Mouse (Mus musculus) myocyte (in vitro differentiated cells): ENCODE data around the gene Bves. TPM values are rescaled to one million over a fixed set of nuclear protein-coding genes. Genes with fewer than 3 reads are reported as not detected.

ENCODE experiments used
- H3K27me3 ChIP-seq: one replicate; pipeline ENCODE4 v1.6.1; 2011; ENCODE audit not compliant: control insufficient read depth, insufficient read depth, insufficient read length
- H3K36me3 ChIP-seq: one replicate; pipeline ENCODE4 v1.6.1; 2011; ENCODE audit not compliant: control insufficient read depth, insufficient read depth
- H3K4me2 ChIP-seq: one replicate; pipeline ENCODE4 v1.6.1; 2011; ENCODE audit warnings: low read depth, control low read depth
- H3K4me3 ChIP-seq: one replicate; pipeline ENCODE4 v1.5.1; 2011; ENCODE audit warnings: mild to moderate bottlenecking, control low read depth, moderate library complexity
- H3K79me2 ChIP-seq: one replicate; pipeline ENCODE4 v1.6.1; 2011; ENCODE audit not compliant: control insufficient read depth, insufficient read depth
- H3ac ChIP-seq: one replicate; pipeline ENCODE4 v1.6.1; 2011; ENCODE audit not compliant: control insufficient read depth, insufficient read length
- CEBPB ChIP-seq: IDR thresholded peaks from 2 replicates; pipeline ENCODE4 v1.6.1; 2011; ENCODE audit warnings: mild to moderate bottlenecking, moderate library complexity; ENCODE audit not compliant: poor library complexity, insufficient read depth, severe bottlenecking
- E2F4 ChIP-seq: IDR thresholded peaks from one replicate; pipeline ENCODE4 v1.6.1; 2011; ENCODE audit warnings: mild to moderate bottlenecking, control low read depth, moderate library complexity; ENCODE audit not compliant: insufficient read depth
- MAX ChIP-seq: IDR thresholded peaks from one replicate; pipeline ENCODE4 v1.6.1; 2011; ENCODE audit warnings: low read depth, mild to moderate bottlenecking, control low read depth
- MYOD1 ChIP-seq, 3 experiments: IDR thresholded peaks; one replicate each; pipeline ENCODE4 v1.6.1; 2011; ENCODE audit warnings: control low read depth in 2 of 3, low read depth in 2 of 3, mild to moderate bottlenecking in 2 of 3, moderate library complexity in 1 of 3; ENCODE audit not compliant: insufficient read length in 2 of 3, control insufficient read depth in 1 of 3
- MYOG ChIP-seq, 3 experiments: IDR thresholded peaks; one replicate each; pipeline ENCODE4 v1.6.1; 2011; ENCODE audit warnings: control low read depth in 2 of 3, low read depth in 2 of 3, mild to moderate bottlenecking in 2 of 3; ENCODE audit not compliant: insufficient read length in 2 of 3, control insufficient read depth in 1 of 3, insufficient read depth in 1 of 3
- POLR2A ChIP-seq: IDR thresholded peaks from one replicate; pipeline ENCODE4 v1.6.1; 2011; ENCODE audit warnings: low read depth, mild to moderate bottlenecking, control low read depth, moderate library complexity; ENCODE audit not compliant: insufficient read length
- POLR2AphosphoS2 ChIP-seq: IDR thresholded peaks from one replicate; pipeline ENCODE4 v1.6.1; 2011; ENCODE audit warnings: low read depth, control low read depth; ENCODE audit not compliant: insufficient read length
- REST ChIP-seq: IDR thresholded peaks from one replicate; pipeline ENCODE4 v1.6.1; 2011; ENCODE audit warnings: mild to moderate bottlenecking, control low read depth, moderate library complexity; ENCODE audit not compliant: insufficient read depth, insufficient read length
- SRF ChIP-seq: IDR thresholded peaks from one replicate; pipeline ENCODE4 v1.6.1; 2011; ENCODE audit warnings: low read depth; ENCODE audit not compliant: control insufficient read depth, insufficient read length
- TCF12 ChIP-seq: IDR thresholded peaks from one replicate; pipeline ENCODE4 v1.6.1; 2011; ENCODE audit warnings: mild to moderate bottlenecking, control low read depth; ENCODE audit not compliant: poor library complexity, insufficient read depth, severe bottlenecking
- TCF3 ChIP-seq: IDR thresholded peaks from one replicate; pipeline ENCODE4 v1.6.1; 2011; ENCODE audit warnings: low read depth, control low read depth; ENCODE audit not compliant: insufficient read length
- USF1 ChIP-seq: IDR thresholded peaks from one replicate; pipeline ENCODE4 v1.6.1; 2011; ENCODE audit warnings: low read depth, mild to moderate bottlenecking, control low read depth, moderate library complexity
- polyA plus RNA-seq: library from polyadenylated mRNA; unstranded; fragments of >200 nt; fragmentation: generic; extraction: Trizol; gene quantifications from one replicate; pipeline ENCODE4 v1.2.1, GENCODE M21; 2012; ENCODE audit warnings: missing spikeins

The Bves gene
- polyA plus RNA-seq, 1 experiment = 35.3 TPM

- peaks cover 79% of the 10 kb centered on the region for H3K79me2 ChIP-seq
- no peak overlapping the region for H3ac ChIP-seq
- no peak overlapping the region for H3K4me3 ChIP-seq
- no peaks in the 10 kb centered on the region for H3K27me3 ChIP-seq
- H3K36me3 ChIP-seq = no peaks in the 10 kb centered on the region
- peak overlapping the region; percentile 12 for H3K4me2 ChIP-seq
- TF ChIP-seq USF1 (no peak), POLR2AphosphoS2 (no peak), MYOD1 (IDR thresholded peaks at IDR 0.05; ENCODE audit: control insufficient read depth in 1 of 3, insufficient read length in 2 of 3, low read depth in 2 of 3) (no peak), TCF3 (no peak), SRF (no peak), MAX (no peak), REST (no peak), E2F4 (no peak), TCF12 (no peak), MYOG (IDR thresholded peaks at IDR 0.05; ENCODE audit: control insufficient read depth in 1 of 3, insufficient read depth in 1 of 3, insufficient read length in 2 of 3, low read depth in 2 of 3) (no peak), CEBPB (no peak), POLR2A (no peak)
Measured at GRCm38 (mm10) chr10:45305173-45305572, 30.4 kb upstream of the Bves start.

- no peaks in the 10 kb centered on the region for H3K27me3 ChIP-seq
- H3K4me2 ChIP-seq = peak overlapping the region; percentile 81
- H3ac ChIP-seq = no peak overlapping the region
- TF ChIP-seq TCF12 = no peak
- no peak for TF ChIP-seq REST
- TF ChIP-seq CEBPB = no peak
- no peak for TF ChIP-seq MYOG (IDR thresholded peaks at IDR 0.05; ENCODE audit: control insufficient read depth in 1 of 3, insufficient read depth in 1 of 3, insufficient read length in 2 of 3, low read depth in 2 of 3)
- no peak for TF ChIP-seq MAX
- TF ChIP-seq POLR2A = no peak
- TF ChIP-seq MYOD1 (IDR thresholded peaks at IDR 0.05; ENCODE audit: control insufficient read depth in 1 of 3, insufficient read length in 2 of 3, low read depth in 2 of 3) = no peak
- no peak for TF ChIP-seq USF1
- H3K4me3 ChIP-seq = no peak overlapping the region
- peaks cover 4% of the 10 kb centered on the region for H3K36me3 ChIP-seq
- peaks cover 59% of the 10 kb centered on the region for H3K79me2 ChIP-seq
Measured at GRCm38 (mm10) chr10:45311129-45311528, 24.4 kb upstream of the Bves start.

GRCm38 (mm10) chr10:45311624-45312023 is 23.9 kb upstream of the Bves start:
- TF ChIP-seq SRF (no peak), TCF12 (peak; percentile 100), E2F4 (no peak), TCF3 (peak; percentile 98), MAX (peak; percentile 38), POLR2A (peak; percentile 46), POLR2AphosphoS2 (peak; percentile 58), CEBPB (peak; percentile 86), REST (no peak), MYOG (IDR thresholded peaks at IDR 0.05; ENCODE audit: control insufficient read depth in 1 of 3, insufficient read depth in 1 of 3, insufficient read length in 2 of 3, low read depth in 2 of 3) (peak; percentile 89 to 99 (median 97)), USF1 (peak; percentile 53), MYOD1 (IDR thresholded peaks at IDR 0.05; ENCODE audit: control insufficient read depth in 1 of 3, insufficient read length in 2 of 3, low read depth in 2 of 3) (peak; percentile 100)
- H3K36me3 ChIP-seq = peaks cover 9% of the 10 kb centered on the region
- no peak overlapping the region for H3K4me3 ChIP-seq
- peak overlapping the region; percentile 81 for H3K4me2 ChIP-seq
- H3K79me2 ChIP-seq = peaks cover 60% of the 10 kb centered on the region
- no peaks in the 10 kb centered on the region for H3K27me3 ChIP-seq
- H3ac ChIP-seq = no peak overlapping the region

- TF ChIP-seq REST = no peak
- no peak for TF ChIP-seq USF1
- peak; percentile 92 for TF ChIP-seq TCF12
- TF ChIP-seq SRF = no peak
- peak; percentile 56 for TF ChIP-seq POLR2A
- TF ChIP-seq MYOG (IDR thresholded peaks at IDR 0.05; ENCODE audit: control insufficient read depth in 1 of 3, insufficient read depth in 1 of 3, insufficient read length in 2 of 3, low read depth in 2 of 3) = peak; percentile 46 to 90 (median 65)
- peak; percentile 73 for TF ChIP-seq TCF3
- peak; percentile 62 for TF ChIP-seq POLR2AphosphoS2
- peak in 2 of 3 experiments; percentile 81 to 92 for TF ChIP-seq MYOD1 (IDR thresholded peaks at IDR 0.05; ENCODE audit: control insufficient read depth in 1 of 3, insufficient read length in 2 of 3, low read depth in 2 of 3)
- TF ChIP-seq MAX = peak; percentile 69
- Histone ChIP-seq H3K27me3 (no peaks in the 10 kb centered on the region), H3K4me2 (peak overlapping the region; percentile 81), H3K36me3 (peaks cover 37% of the 10 kb centered on the region), H3K79me2 (peaks cover 41% of the 10 kb centered on the region), H3ac (no peak overlapping the region), H3K4me3 (peak overlapping the region; percentile 39)
Measured at GRCm38 (mm10) chr10:45314865-45315264, 20.7 kb upstream of the Bves start.

GRCm38 (mm10) chr10:45318922-45319321 is 16.6 kb upstream of the Bves start:
- TF ChIP-seq MYOD1 (IDR thresholded peaks at IDR 0.05; ENCODE audit: control insufficient read depth in 1 of 3, insufficient read length in 2 of 3, low read depth in 2 of 3) (peak in 1 of 3 experiments; percentile 27), TCF12 (no peak), POLR2AphosphoS2 (peak; percentile 86), POLR2A (peak; percentile 53)
- no peak overlapping the region for H3ac ChIP-seq
- peaks cover 27% of the 10 kb centered on the region for H3K79me2 ChIP-seq
- H3K4me2 ChIP-seq = peak overlapping the region; percentile 39
- H3K27me3 ChIP-seq = no peaks in the 10 kb centered on the region
- peaks cover 37% of the 10 kb centered on the region for H3K36me3 ChIP-seq
- no peak overlapping the region for H3K4me3 ChIP-seq
